Mouse (Mus musculus) lung, embryonic 16.5 days (tissue): Measurements from ENCODE around the gene Mex3a. TPM values are rescaled to one million over a fixed set of nuclear protein-coding genes. Genes with fewer than 3 reads are reported as not detected.
"Not testable (repeated sequence)": the region's sequence is repeated elsewhere in the genome, so short reads cannot be mapped to it uniquely, and the experiment has no call there.

Experiments
- ATAC-seq: fragments of 200-750 bp; cut with Nextera tagmentation; 2 replicates; pipeline ENCODE4 v1.8.0; 2017; ENCODE audit warnings: low read depth, mild to moderate bottlenecking, moderate library complexity
- H3K27ac ChIP-seq: fragments of 300-500 bp; sonication (generic); 2 replicates; pipeline ENCODE4 v1.5.1; 2014; ENCODE audit warnings: mild to moderate bottlenecking, control low read depth, low read length
- H3K27me3 ChIP-seq: fragments of 300-500 bp; sonication (generic); 2 replicates; pipeline ENCODE4 v1.6.1; 2014; ENCODE audit warnings: low read depth, low read length, mixed read lengths; ENCODE audit not compliant: control insufficient read depth, insufficient read depth
- H3K36me3 ChIP-seq: fragments of 300-500 bp; sonication (generic); 2 replicates; pipeline ENCODE4 v1.6.1; 2014; ENCODE audit warnings: low read length; ENCODE audit not compliant: control insufficient read depth, insufficient read depth
- H3K4me1 ChIP-seq: fragments of 300-500 bp; sonication (generic); replicated peaks from 2 replicates; pipeline ENCODE4 v1.6.1; 2014; ENCODE audit warnings: low read length, mixed read lengths; ENCODE audit not compliant: control insufficient read depth, insufficient read depth
- H3K4me2 ChIP-seq: fragments of 300-500 bp; sonication (generic); 2 replicates; pipeline ENCODE4 v1.6.1; 2014; ENCODE audit warnings: low read depth, low read length, control low read depth
- H3K4me3 ChIP-seq: fragments of 300-500 bp; sonication (generic); 2 replicates; pipeline ENCODE4 v1.5.1; 2014; ENCODE audit warnings: mild to moderate bottlenecking, low read length, control low read depth
- H3K9ac ChIP-seq: fragments of 300-500 bp; sonication (generic); 2 replicates; pipeline ENCODE4 v1.6.1; 2014; ENCODE audit warnings: low read length, control low read depth
- H3K9me3 ChIP-seq: fragments of 300-500 bp; sonication (generic); 2 replicates; pipeline ENCODE4 v1.6.1; 2016; ENCODE audit warnings: low read length; ENCODE audit not compliant: control insufficient read depth
- WGBS: fragments of 180-500 bp; shearing (Covaris S2); extraction: QIAGEN DNeasy Blood & Tissue Kit; methylation state at CpG from one replicate; pipeline ENCODE4 v1.1.7; 2014; 5-methylcytosine and 5-hydroxymethylcytosine counted together
- polyA plus RNA-seq: library from polyadenylated mRNA; unstranded; fragments of >200 nt; fragmentation: Nextera tagmentation; extraction: Ambion mirVana; gene quantifications from 2 replicates; pipeline ENCODE4 v1.2.1, GENCODE M21; 2015

Gene Mex3a
- polyA plus RNA-seq, 1 experiment from 2014 or later: 13.5 TPM

GRCm38 (mm10) chr3:88569093-88569492, 36.9 kb downstream of the Mex3a start:
- H3K4me3 ChIP-seq: no peak overlapping the region
- ATAC-seq: no peak
- no peak overlapping the region for H3K9ac ChIP-seq
- 90% methylated on average over 2 of the region's 2 CpGs for WGBS
- no peaks in the 10 kb centered on the region for H3K9me3 ChIP-seq
- H3K36me3 ChIP-seq: peaks cover 40% of the 10 kb centered on the region
- no peak overlapping the region for H3K4me2 ChIP-seq
- no peaks in the 10 kb centered on the region for H3K4me1 ChIP-seq
- no peaks in the 10 kb centered on the region for H3K27me3 ChIP-seq
- no peak overlapping the region for H3K27ac ChIP-seq

GRCm38 (mm10) chr3:88569694-88570093, 37.5 kb downstream of the Mex3a start:
- no peak for ATAC-seq
- WGBS: 73% methylated on average over 5 of the region's 5 CpGs
- no peak overlapping the region for H3K4me2 ChIP-seq
- H3K4me1 ChIP-seq: no peaks in the 10 kb centered on the region
- H3K27ac ChIP-seq: no peak overlapping the region
- peaks cover 38% of the 10 kb centered on the region for H3K36me3 ChIP-seq
- H3K4me3 ChIP-seq: no peak overlapping the region
- H3K9me3 ChIP-seq: no peaks in the 10 kb centered on the region
- H3K27me3 ChIP-seq: no peaks in the 10 kb centered on the region
- no peak overlapping the region for H3K9ac ChIP-seq

DNA sequence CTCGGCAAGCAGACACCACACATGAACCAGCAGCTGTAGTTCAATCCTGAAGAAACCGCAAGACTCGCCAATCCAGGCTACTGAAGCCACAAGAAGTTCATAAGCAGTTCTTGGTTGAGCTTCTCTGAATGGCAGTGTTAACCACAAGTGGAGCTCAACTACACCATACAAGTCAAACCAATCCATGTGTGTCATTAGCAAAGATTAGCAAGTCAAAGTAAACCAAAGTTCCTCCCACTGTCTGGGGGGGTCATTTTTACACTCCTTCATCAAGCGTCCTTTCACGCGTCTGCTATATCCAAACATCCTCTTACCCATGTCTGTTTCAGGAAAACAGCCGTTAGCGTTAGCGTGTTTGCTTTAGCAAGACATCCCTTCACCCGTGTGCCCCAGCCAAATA, 38.1 kb downstream of the Mex3a start:
- Histone ChIP-seq H3K4me1 (no peaks in the 10 kb centered on the region), H3K4me3 (no peak overlapping the region), H3K27me3 (no peaks in the 10 kb centered on the region), H3K9me3 (no peaks in the 10 kb centered on the region), H3K4me2 (no peak overlapping the region), H3K36me3 (peaks cover 38% of the 10 kb centered on the region), H3K27ac (no peak overlapping the region), H3K9ac (no peak overlapping the region)
- 82% methylated on average over 10 of the region's 10 CpGs for WGBS
- no peak for ATAC-seq

- H3K9me3 ChIP-seq: no peaks in the 10 kb centered on the region
- H3K27me3 ChIP-seq: no peaks in the 10 kb centered on the region
- H3K27ac ChIP-seq: no peak overlapping the region
- 90% methylated on average over 1 of the region's 1 CpGs for WGBS
- no peak overlapping the region for H3K9ac ChIP-seq
- H3K4me2 ChIP-seq: no peak overlapping the region
- no peak overlapping the region for H3K4me3 ChIP-seq
- H3K4me1 ChIP-seq: no peaks in the 10 kb centered on the region
- ATAC-seq: no peak
- H3K36me3 ChIP-seq: peaks cover 25% of the 10 kb centered on the region
These were observed 39.7 kb downstream of the Mex3a start for GRCm38 (mm10) chr3:88571856-88572255.

DNA sequence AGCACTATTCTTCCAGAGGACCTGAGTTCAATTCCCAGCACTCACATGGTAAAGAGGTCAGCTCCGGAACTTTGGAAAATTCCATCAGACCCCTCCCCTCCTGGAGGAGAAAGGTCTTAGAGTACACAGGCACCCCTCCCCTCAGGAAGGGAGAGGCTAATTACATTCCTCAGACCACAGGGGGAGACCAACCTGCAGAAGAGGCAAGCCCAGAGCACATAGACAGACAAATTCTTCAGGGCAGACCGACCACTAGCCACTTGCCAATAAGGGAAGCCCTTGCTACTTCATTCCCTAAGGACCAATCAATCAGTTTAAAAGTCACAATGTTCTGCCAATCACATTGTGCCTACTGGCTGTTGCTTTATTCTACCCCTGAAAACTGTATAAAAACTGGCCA, 40.6 kb downstream of the Mex3a start:
- Histone ChIP-seq H3K9ac (no peak overlapping the region), H3K27ac (no peak overlapping the region), H3K9me3 (no peaks in the 10 kb centered on the region), H3K36me3 (peaks cover 18% of the 10 kb centered on the region), H3K4me2 (no peak overlapping the region), H3K27me3 (no peaks in the 10 kb centered on the region), H3K4me1 (no peaks in the 10 kb centered on the region), H3K4me3 (no peak overlapping the region)
- WGBS: 67% methylated on average over 2 of the region's 2 CpGs
- no peak for ATAC-seq

DNA sequence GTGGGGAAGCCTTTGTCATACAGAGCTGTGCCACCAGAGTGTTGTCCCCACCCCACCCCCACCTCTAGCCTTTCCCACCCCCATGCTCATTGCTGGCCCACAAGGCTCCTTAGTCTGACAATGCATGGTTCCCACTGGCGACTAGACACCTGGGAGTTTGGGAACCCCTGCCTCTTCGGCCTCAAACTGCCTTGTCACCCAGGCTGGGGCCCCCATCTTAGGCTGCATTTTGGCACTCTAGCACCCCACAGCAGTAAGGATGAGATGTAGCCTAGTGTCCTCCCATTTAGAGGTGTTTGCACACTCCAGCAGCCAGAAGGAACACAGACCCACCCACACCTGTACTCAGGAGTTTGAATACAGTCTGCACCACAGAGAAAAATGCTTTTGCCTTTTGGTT, 41.6 kb downstream of the Mex3a start:
- Histone ChIP-seq H3K4me2 (no peak overlapping the region), H3K27ac (no peak overlapping the region), H3K27me3 (no peaks in the 10 kb centered on the region), H3K36me3 (peaks cover 10% of the 10 kb centered on the region), H3K9ac (no peak overlapping the region), H3K4me3 (no peak overlapping the region), H3K9me3 (no peaks in the 10 kb centered on the region), H3K4me1 (no peaks in the 10 kb centered on the region)
- WGBS: 85% methylated on average over 2 of the region's 2 CpGs
- ATAC-seq: no peak

- Histone ChIP-seq H3K4me2 (no peak within 1 kb of the TSS), H3K9me3 (no peaks in the 10 kb centered on the region), H3K4me1 (peaks cover 9% of the 10 kb centered on the region), H3K9ac (no peak within 1 kb of the TSS), H3K36me3 (no peaks in the 10 kb centered on the region), H3K4me3 (no peak within 1 kb of the TSS), H3K27ac (no peak within 1 kb of the TSS), H3K27me3 (no peaks in the 10 kb centered on the region)
- ATAC-seq: no peak
- WGBS: 79% methylated on average over 3 of the region's 3 CpGs
These were observed 43.3 kb downstream of the Mex3a start, which contains the start of gene Ssr2 for GRCm38 (mm10) chr3:88575540-88575939. Gene Ssr2 (plus strand): TSS chr3:88575876.

DNA sequence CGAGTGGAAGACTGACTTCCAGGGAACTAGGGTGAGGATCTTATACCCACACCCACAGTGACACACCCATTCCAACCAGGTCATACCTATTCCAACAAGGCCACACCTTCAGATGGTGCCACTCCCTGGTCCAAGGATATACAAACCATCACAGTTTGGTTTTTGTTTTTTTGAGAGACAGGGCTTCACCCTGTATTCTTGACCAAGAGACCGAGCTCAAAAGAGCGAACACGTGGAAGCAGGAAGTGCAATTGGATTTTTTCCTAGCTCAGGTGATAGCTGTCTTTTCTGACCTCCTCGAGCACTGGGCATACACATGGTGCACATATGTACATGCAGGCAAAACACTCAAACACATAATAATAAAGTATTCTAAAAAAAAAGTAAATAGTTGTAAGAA, 45.7 kb downstream of the Mex3a start:
- not testable (repeated sequence) for H3K4me2 ChIP-seq, ATAC-seq, H3K4me3 ChIP-seq, H3K4me1 ChIP-seq, H3K9me3 ChIP-seq, H3K27me3 ChIP-seq, H3K27ac ChIP-seq, H3K9ac ChIP-seq
- peaks cover 12% of the 10 kb centered on the region for H3K36me3 ChIP-seq
- 82% methylated on average over 5 of the region's 5 CpGs for WGBS

GRCm38 (mm10) chr3:88578498-88579424, 46.6 kb downstream of the Mex3a start:
- Histone ChIP-seq H3K36me3 (peaks cover 21% of the 10 kb centered on the region), H3K4me2 (peak overlapping the region; percentile 91), H3K9me3 (no peaks in the 10 kb centered on the region), H3K9ac (peak overlapping the region; percentile 96), H3K4me1 (peaks cover 10% of the 10 kb centered on the region), H3K27ac (no peak overlapping the region), H3K4me3 (peak overlapping the region; percentile 100), H3K27me3 (no peaks in the 10 kb centered on the region)
- ATAC-seq: peak; percentile 9; the same call in 1 of the 2 replicates
- 45% methylated on average over 8 of the region's 8 CpGs for WGBS
